Mouse (Mus musculus): Measurements from ENCODE around the gene Ppm1h. TPM values are rescaled to one million over a fixed set of nuclear protein-coding genes. Genes with fewer than 3 reads are reported as not detected.

Gene Ppm1h
- total RNA-seq, 1 experiment from 2014 or later, result 16.9 TPM

DNA sequence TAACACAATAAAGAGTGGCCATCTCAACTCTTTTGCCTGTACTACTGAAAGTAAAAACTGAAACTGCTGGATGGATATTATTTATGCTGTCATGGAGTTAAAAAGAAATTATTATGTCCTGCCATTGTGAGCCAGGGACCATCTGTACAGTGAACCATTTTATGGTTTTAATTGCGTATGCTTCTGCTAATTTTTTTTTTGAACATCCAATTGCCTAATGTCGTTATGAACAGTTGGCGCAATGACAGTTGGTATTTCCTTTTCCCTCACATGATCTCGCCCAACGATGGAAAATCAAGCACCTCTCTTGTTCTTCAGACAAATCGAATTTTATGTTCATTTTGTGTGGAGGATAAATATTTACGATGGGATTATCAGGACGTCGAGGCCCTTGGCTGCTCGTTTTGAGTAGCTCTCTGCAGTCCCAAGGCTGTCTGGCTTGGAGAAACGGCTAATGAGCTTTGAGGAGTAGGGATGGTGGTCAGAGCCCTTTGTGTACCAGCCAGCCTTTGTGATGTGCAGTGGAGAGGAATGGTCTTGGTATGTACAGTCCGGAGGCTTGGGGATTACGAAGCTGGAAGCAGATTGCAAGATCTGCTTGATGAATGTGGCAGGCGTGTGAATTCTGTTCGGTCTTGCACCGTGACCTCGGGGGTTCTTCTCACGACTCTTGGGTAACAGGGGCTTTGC, 183.3 kb downstream of the Ppm1h start:
- DNase-seq, result no peak

DNA sequence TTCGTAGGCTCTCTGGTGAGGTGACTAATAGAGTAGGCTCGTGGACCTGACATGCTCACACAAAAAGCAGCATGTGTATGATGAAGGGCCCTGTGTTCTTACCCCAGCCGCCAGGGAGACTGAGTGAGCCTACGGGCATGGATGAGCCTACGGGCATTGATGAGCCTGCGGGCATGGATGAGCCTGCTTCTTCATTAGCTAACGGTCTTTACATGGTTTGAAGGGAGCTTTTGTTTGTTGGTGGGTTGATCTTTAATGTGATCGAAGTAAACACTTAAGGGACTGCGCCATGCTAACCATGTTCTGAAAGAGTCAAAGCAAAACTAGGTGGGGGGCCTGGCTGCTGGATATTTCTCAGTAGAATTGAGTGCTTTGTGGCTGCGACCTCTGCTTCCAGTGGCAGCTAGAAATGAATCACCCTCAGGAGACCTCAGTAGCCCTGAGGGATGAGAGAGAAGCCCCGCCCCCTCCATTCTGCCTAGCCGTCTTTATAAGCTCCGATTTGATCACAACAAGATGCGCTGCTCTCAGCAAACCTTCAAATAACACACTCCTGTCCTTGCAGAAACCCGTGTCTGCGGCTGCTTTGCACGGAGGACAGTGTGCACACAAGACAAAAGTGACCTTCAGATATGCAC, 183.9 kb downstream of the Ppm1h start:
- peak; percentile 61 for DNase-seq

DNA sequence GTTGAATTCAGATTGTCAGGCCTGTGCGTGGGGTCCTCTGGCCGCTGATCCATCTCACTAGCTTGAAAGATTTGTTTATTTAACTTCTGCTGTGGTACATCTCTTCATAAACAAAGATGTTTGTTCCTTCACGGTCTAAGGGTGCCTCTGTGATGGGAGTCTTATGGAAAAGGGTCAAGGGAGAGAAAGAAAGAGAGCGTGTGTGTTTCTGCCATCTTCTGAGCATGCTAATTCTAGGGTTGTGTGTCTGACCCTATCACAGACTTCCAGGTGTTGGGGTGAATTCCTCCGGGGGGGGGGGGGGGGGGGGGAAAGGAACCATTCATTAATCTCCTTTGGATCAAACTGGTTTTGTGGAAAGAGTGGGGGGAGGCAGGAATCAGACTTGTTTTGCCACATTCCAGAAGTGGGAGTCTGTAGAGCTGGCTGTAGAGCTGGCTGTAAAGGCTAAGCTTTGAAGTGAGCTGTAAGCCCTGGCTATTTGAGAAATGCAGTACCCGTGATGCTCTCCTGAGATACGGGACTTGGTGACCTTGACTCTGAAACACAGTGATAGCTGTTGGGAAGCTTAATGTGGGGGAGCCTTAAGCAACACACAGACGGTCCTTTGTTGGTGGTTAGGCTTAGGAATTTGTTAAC, 191.4 kb downstream of the Ppm1h start:
- peak; percentile 17 for DNase-seq

DNA sequence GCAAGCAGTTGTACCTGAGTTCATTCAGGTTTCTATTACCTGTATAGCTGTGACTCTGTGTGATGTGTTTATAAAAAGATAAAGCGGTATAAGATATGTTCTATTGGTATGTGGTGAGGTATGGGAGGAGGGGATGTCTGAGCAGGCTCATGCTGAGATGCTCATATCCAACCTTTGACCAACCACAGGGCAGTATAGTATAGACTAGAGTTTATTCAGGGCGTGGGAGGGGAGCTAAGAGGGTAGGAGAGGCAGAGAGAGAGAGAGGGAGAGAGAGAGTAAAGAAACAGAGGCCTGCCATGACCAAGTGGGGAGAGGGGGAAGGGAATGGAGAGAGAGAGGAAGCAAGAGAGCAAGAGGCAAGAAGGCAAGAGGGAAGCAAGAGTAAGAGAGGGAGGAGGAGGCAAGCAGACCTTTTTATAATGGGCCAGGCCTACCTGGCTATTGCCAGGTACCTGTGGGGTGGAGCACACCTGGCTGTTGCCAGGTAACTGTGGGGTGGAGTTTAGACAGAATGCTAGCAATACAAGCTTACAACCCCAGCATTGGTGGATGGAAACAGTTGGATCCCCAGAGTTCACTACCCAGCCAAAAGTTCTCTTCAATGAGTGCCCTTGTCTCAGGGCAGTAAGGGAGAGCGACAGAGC, 192.4 kb downstream of the Ppm1h start:
- no peak for DNase-seq

DNA sequence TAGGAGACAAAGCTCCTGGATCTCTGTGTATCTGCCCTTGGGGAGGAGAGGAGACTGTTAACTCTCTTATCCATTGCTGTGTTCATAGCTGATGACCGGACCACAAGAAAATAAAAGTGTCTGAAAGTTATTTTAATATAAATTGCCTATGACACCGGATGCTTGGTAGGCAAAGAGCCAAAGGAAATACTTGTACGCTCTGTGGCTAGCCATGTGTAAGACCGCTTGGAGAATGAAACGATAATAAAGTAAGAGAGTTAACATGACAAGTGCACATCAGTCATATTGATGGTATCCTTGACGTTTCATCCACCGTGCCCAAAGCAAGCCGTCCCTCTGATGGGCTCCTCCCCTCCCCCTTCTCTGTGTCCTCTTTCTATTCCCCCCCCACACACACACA, 194.2 kb downstream of the Ppm1h start:
- DNase-seq, result no peak

DNA sequence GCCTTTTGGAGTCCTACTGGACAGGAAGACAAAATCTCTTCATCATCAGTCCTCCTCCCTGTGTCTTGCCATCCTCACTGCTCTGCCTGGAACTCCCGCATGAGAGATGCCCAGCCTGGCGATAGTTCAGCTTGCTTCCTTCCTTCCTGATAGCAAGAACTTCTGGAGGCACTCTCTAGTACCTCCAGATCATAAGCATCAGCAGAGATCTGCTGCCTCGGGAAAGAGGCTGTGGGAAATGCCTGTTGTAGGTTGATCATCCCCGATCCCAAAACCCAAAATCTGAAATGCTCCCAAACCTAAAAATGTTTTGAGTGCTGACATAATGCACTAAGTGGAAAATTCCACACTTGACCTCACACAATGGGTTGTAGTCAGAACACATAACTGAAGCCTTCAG, 198.4 kb downstream of the Ppm1h start:
- DNase-seq, result no peak

DNA sequence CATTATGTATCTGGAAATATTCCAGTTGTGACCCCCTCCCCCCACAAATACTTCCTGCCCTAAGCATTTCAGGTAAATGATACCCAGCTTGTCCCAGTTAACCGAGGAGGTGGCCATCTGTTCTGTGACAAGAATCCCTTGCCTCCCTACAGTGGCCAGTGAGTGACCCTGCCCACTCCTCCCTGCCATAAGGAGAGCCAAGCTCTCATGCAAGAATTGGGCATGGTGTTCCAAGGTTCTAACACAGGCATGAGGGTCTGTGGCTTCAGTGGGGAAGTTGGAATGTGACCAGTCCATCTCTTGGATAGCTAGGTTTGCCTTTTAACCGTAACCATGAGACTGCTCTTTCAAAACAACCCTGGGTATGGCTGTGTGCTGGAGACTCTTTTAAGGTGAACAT, 198.9 kb downstream of the Ppm1h start:
- DNase-seq, result no peak

DNA sequence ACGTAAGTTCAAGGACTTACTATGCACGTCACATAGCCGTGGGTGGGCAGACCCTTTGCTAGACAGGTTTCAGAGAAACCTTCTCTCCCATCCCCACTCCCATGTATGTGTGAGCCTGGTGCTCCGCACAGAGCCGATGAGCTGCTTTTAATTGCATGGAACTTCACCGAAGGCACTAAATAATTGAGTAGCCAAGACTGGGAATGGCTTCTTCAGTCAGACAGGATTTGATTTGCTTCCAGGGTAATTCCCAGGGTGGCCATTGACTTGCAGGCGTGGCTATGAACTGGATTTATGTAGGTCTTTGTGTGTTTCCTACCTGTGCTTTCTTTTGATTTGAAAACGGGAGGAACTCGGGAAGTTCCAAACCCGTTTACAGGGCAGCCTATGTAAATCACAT, 202.9 kb downstream of the Ppm1h start:
- DNase-seq, result no peak

DNA sequence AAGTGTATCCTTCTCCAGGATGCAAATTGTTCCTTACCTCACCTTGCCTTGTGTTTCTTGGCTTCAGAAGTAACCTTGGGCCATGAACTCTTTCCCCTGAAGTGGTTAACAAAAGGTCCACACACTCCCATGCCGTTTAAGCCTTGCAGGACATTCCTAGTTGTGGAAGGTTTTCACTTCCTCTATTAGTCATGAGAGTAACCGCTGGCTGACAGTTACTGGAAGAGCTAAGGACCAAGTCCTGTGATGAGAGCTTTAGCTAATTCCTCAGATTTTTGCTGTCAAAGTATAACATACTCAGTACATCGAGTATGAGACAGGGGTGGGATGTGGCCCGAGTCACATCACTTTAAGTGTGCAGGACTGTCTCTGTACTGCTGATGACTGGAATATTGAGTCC, 204.1 kb downstream of the Ppm1h start:
- no peak for DNase-seq

DNA sequence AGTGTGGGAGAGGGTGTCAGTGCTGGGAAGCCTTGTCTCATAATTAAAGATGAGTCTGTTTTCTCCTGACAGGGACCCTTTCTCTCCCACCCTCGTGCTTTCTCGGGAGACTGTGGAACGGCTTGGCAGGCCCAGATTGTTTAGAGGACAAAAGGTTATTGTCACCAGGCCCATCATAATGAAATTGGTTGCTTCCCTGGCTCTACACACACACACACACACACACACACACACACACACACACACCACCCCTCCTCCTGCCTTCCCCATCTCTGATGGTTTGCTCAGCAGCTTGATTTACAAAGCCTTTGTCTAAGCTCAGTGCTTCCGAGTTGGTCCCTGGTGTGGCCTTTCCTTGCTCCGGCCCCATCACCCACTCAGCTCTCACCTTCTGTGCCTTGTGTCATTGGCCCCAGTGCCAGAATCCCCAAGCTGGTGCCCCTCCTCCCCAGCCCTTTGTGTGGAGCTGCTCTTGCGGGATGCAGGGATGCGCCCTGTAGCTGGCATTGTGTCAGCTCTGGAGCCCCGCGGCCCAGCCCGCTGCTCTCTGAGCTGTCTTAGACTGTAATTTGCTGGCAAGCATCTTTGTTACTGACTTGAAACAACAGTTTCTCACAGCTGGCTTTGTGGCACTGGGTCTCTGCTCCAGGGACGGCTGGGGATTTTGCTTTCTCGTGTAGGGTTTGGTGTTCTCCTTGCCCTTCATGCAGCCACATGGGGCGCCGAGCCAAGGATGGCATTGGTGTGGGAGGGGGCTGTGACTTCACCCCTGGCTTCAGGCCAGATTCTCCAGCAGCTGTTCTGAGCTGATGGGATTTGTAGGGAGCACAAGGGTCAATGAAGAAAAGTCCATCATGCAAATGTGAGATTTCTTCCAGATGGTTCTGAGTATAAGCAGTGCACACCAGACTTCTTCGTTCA, 205.5 kb downstream of the Ppm1h start:
- peak; percentile 60 for DNase-seq

DNA sequence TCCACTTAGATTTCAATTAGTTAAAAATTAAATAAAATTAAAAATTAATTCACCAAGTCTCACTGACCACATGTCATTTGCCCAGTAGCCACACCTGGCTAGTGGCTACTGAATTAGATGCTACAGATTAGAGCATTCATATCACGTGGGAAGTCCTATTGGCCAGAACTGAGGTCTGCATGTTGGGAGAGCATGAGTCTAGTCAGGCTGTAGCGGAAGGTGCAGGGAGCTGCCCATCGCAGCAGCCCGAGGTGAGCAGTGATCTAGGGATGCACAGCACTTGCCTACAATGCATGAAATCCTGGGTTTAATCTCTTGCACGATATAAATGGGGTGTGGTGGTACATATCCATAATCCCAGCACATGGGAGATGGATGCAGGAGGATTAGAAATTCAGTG, 206.7 kb downstream of the Ppm1h start:
- no peak for DNase-seq

DNA sequence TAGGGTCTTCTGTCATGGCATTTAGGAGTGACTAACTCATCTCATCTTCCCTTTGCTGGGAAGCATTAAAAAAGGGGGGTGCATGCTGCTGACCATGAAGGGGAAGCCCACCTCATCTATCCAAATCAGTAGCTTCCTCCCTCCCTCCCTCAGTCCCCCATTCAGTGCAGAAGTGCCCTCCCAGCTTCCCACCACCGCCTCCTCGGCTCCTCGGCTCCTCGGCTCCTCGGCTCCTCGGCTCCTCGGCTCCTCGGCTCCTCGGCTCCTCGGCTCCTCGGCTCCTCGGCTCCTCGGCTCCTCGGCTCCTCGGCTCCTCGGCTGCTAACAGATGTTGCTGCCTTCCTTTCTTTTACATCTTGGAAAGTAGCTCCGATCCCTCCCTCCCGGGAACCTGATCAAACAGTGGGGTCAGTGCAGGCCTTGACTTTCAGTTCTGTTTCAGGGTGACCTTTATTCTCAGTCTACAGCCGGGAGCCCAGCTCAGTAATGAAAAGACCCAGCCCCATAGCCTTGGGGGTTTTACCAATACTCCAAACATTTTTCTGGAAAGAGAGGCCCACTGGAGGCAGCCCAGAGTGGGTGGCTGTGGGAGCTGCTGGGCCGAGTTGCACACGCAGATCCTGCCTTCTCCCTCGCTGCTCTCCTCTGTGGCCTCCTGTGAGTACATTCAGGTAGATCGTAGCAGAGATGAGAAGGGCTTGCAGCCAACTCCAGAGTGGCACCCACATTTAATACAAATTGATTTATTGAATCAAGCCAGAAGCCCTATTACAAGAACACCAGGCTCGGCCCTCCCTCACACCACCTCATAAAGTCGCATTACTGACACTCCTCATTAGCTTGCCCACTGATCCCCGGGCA, 207.7 kb downstream of the Ppm1h start:
- DNase-seq, result peak; percentile 35

DNA sequence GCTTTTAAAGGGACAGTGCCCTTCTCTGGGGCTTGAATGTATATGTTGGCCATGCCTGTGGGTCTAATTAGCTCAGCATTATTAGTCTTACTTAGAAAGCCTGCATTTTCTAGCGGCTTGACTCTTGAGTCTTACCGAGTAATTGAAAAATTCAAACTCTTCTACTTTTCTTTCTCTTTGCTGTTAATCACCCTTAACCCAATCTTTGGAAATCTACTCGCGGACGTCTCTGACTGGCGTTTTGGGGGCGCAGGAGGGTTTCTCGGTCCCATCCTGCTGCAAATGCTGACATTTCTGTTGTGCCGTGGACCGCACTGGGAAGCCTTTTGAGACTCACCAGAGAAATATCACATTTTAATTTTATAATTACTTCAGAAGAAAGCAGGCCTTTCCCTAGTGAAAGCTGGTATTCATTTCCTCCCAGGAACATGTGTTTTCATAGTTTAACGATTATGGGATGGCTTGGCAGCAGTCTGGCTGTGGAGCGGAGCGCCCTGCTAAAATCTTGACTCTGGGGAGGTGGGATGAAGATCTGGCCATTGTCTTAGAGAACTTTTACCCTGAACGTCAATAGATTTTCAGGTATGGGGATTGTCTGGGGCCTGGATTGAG, 208.5 kb downstream of the Ppm1h start:
- no peak for DNase-seq

DNA sequence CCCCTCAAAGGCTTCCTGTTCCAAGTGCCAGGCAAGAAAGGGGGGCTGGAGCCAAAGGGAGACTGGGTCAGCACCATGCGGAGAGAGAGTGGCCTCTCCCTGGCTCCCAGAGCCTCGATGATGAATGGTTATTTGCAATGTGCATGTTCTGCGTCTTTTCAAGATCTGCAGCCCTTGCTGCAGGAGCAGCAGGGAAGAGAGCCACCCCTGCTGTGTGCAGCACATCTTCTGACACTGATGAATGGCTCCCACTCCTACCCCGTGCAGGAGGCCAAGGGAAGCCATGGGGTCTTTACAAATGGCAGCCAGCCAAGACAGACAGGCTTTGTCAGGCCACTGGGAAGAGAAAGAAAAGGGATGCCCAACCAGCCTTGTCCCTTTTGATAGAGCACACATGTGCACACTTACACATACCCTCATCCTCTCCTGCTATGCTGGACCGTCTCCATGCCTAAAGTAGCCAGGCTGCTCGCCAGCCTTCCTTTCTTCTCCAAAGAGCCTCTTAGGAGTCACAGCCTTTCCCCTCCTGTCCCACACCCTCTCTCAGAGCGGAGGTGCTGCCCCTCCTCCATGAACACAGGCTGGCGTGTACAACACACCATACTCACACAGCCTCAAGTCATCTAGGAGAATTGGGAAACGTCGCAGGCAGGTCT, 209.1 kb downstream of the Ppm1h start:
- peak; percentile 24 for DNase-seq

DNA sequence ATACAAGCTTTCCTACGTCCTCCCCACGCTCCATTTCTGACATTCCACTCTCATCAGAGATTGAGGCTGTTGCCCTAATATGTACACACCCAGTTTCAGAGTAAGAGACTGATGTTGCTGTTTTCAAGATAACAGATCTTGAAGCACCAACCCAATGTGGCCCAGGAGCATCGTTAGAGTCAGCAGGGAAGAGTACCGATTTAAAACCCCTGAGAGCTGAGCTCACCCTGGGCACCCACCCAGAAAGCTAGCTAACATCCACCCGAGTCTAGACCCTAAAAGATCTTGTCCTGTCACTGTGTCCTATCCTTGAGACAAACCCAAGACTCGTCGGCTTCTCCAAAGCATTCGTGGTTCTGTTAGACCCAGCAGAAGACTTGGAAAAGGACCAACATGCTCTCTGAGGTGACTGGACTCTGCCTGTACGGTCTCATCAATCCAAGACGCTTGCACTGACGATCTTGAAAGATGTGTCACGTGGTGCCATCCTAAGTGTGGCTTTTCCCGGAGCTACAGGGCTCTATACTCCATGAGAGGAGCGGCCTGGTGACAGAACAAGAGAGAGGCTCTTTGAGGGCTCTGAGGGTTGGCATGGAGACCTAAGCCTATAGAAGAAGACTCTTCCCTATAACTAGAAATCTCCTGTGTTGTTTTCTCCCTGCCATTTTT, 212.3 kb downstream of the Ppm1h start:
- no peak for DNase-seq

DNA sequence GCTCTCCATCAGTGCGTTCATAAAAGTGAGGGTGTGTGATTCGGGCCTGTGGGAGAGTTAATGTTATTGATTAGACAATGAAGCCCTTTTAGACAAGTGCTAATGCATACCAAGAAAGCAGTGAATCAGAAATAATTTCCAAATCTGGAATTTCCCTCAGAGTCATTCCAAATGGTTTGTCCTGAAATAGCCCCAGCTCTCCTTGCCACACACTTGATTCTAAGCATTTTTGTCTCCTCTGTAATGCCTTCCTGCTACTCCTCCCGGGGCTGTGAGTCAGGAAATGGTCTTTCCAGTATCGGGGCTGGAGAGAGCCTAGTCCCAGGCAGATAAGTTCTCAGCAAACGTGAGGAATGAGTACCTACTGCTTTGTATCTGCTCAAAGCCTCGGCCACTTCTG, 212.9 kb downstream of the Ppm1h start:
- no peak for DNase-seq

DNA sequence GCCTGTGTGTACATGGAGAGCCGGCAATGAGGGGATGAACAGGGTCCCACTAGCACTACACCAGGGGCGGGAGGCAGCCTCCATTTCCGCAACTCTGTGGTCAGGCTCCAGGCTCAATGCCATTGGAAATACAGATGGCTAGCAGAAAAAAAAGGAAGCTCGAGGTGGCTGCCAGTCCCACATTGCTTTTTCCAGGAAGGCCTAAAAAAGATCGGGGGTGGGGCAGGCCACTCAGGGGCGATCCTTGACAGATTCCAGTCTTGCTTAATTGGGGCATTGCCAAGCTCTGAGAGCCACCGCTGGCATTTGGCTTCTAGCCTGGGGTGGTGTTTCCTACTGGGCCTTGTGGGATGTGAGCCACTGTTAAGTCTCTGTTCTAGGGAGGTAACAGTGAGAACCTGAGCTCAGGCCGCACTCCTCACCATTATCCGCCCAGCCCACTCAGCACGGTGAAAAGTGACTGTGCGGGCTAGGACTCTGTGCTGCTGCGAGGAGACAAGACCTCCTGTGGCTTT, 216.1 kb downstream of the Ppm1h start:
- peak; percentile 86 for DNase-seq

DNA sequence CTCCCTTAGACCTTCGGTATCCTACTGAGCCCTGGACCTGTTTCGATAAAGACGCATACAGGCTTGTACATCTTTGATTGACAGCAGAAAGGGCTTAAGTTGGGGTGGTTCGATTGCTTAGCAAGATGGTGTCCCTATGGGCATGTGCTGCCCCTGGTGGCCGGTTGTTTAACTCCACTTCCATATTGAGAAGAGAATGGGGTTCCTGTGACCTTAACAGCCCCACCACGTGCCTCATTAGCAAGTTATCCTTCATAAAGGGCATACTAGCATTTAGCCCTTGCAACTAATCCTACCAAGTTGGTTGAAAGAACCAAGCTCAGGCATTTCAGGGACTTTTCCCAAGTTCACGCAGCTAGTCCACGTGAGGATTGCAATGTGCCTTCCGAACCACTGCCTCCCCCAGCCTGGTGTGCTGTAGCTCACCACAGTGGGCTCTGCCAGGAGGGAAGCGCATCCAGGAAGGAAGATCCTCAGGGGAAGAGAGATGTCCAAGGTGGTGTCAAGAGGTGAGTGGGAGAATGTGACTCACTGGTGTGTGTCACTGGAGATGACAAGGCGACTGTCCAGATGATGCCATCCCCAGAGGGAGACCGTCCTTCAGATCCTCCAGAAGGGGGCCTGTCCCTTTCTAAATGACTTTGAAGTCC, 216.7 kb downstream of the Ppm1h start:
- DNase-seq, result peak; percentile 77

DNA sequence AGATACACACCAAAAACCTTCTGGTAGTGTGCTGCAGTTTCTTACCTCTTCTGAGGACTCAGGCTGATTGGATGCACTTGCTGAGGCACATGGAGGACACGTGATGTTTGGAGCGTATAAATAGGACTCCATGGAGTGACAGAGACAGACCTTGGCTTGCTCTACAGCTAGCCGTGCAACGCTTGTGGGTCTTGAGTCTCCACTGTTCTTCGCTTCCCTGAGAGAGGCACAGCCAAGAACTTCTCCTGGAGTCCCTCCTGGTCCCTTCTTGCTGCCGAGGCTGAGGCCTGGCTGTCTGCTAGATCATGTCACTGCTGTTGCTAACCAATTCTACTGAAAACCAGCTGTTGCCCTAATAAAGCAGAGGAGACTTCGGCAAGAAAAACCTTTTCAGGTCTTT, 221.4 kb downstream of the Ppm1h start:
- no peak for DNase-seq

Measured in adrenal gland, postnatal 14 days (tissue).